Mouse (Mus musculus) CD8-positive naive resting alpha-beta T cell, adult 2 months (primary cell): ENCODE measurements around the gene Atp1a2.
"Not testable (repeated sequence)": the region's sequence is repeated elsewhere in the genome, so short reads cannot be mapped to it uniquely, and the experiment has no call there.

ENCODE experiments used
- DNase-seq, 2 experiments: peaks; one replicate each; pipeline ENCODE4 v3.0.0; 2022; ENCODE audit warnings: low read depth in 2 of 2, low spot score in 2 of 2

The Atp1a2 gene

DNA sequence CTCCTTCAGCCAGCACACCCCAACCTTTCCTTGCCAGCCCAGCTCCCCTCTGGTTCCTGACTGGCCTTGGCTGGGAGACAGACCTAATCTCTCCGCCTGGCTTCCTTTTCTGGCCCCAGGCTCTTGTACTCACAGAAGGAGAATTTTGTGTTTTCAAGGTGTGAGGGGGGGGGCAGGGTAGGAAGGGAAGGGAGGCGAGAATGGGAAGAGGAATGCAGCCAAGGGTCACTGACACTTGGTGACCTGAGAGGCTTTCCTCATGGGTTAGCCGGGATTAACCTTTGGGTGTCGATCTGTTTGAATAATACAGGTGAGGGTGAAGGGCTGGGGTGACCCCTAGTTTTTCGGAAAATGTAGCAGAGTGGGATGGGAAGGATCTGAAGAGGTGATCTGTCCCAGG is 23.7 kb downstream of the Atp1a2 start:
- DNase-seq: no peak

DNA sequence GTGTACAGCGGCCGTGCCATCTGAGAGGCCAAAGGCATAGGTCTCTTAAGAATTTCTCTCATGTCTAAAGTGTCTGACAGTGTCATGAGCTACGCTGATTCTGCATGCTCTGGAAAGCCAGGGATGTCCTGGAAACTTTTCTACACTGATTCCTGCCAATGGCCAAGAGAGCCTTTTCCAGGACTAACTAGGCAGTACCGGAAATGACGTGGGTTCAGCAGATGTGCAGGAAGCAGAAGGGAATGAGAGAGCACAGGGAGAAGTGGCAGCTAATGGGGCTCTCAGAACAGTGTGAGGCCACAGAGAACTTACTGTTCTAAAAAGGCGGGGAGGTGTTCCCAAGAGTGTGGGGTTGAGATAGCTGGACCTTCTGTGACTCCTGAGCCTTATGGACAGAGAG is 24.5 kb downstream of the Atp1a2 start:
- DNase-seq: no peak

DNA sequence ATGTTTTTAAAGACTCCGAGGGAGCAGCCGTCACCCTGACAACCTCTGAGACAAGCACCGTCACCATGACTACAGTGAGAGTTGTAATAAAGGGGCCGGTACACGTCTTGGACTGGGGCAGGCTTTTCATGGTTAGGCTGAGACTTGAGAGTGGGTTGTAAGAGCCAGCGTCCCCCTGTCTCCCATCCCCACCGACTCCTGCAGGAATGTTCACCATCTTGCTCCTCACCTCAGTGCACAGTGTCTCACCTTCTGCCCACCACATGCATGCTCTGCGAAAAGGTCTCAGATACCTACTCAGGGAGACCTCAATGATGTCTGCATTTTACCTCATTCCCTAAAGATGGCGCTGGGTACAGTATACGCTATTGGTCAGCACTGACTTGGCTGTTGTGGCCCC is 26.1 kb downstream of the Atp1a2 start:
- no peak for DNase-seq

GRCm38 (mm10) chr1:172271208-172271607 is 26.7 kb downstream of the Atp1a2 start:
- no peak for DNase-seq

DNA sequence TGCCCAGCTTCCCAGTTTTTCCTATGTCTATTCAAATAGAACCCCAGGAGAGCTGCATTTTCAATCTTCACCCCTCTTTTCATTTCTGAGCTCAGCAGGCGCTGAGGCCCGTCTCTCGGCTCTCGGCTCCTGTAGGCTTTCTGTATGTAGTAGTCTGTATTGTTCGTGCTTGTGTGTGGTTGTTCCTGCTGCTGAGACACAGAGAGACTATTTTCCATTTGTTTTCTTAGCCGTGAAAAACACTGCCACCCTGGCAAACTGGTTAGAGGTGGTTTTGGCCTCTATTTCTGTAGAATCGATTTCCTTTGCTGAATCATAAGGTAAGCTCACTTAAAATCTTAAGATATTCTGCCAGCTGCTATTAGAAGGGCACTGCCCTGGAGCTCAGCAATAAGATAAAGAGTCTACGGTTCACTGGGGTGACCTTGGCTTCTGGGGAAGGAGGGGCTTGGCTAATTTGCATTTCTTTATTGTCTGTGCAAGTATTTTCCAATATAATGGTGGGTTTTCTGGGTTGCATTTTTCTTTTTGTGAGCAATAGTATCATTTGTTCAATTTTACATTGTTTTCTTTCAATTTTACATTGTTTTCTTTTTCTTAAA is 36.3 kb downstream of the Atp1a2 start, which contains the start of gene Igsf8:
Gene Igsf8, plus strand, starts transcription at position 165 of the 602 bp plus-strand sequence.
- DNase-seq: no peak

GRCm38 (mm10) chr1:172258314-172258713 is 39.5 kb downstream of the Atp1a2 start, which contains the start of gene Atp1a4:
Gene Atp1a4 (minus strand): TSS chr1:172258414.
- no peak for DNase-seq

DNA sequence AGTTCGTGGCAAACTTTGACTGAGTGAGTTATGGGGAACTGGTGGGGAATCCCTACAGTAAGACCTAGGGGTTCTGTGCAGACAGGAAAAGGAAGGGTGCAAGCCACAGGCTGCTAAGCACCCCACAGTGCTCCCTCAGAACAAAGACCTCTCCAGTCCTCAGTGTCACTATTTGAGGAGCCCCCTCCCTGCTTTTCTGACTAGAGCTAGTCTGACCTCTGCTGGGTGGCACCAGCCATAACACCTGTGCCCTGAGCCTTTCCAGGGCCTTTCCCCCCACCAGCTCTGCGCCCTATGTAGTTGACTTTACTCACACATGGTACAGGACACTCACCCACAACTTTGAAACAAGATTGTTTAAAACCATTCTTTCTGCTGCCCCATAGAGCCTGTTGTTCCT is 50.2 kb downstream of the Atp1a2 start:
- peak in 1 of 2 experiments; percentile 24 for DNase-seq

DNA sequence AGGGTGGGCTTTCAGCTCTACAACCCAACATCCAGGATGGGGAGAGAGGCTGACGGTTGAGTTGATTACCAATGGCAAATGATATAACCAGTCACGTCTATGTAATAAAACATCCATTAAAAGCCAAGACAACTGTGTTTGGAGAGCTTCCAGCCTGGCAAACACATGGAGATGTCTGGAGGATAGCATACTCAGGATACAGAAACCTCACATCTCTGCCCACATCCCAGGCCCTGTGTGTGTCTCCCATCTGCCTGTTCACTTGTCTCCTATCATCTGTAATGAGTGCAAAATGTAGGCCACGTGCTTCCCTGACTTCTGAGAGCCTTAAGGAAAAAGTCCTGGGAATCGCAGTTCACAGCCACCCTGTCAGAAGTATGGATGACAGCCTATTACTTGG is 50.6 kb downstream of the Atp1a2 start:
- DNase-seq: no peak

DNA sequence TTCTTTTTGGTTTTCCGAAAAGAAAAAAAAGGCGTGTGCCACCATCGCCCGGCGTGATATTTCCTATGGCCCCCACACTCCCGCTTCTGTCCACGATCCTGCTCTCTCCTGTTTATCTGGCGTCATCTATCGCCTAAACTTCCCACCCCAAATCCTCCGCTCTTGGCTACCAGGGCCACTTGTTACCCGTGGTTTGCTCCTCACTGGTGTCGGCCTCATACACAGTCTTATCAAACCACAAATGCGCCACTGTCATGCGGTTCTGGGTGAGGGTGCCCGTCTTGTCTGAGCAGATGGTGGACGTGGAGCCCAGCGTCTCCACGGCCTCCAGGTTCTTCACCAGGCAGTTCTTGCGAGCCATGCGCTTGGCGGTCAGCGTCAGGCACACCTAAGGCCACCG is 53.2 kb downstream of the Atp1a2 start:
- DNase-seq: not testable (repeated sequence)

DNA sequence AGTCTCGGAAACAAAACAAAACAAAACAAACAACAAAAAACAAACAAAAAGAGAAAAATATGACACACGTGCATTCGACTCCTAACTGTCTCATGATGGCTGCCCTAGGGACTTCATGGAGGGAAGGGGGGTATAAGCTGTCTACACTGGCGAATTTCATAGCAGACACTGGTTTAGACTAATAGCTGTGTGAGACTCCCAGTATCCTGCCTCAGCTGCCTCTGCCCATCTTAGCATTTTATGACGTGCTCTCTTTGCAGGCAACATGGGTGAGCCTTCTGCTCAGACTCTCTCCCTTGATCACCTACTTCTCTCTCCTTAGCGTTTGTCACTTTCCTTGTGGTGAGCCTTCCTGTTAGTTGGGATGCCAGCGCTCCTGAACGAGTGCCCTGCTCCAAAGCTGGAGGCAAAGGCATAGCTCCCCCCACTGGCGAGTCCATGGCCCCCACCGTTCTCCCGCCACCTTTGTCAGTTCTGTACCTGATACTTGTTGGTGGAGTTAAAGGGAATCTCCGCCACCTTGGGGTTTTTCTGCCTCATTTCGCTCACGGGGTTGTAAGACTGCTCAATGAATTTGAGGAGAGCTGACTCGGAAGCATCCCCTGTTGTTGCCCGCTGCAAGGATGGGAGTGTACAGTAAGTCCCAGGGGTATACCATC is 54.2 kb downstream of the Atp1a2 start:
- no peak for DNase-seq

- DNase-seq: no peak
Measured at GRCm38 (mm10) chr1:172242401-172242800, 55.5 kb downstream of the Atp1a2 start.

- no peak for DNase-seq
Measured at GRCm38 (mm10) chr1:172240945-172241708, 56.7 kb downstream of the Atp1a2 start.

DNA sequence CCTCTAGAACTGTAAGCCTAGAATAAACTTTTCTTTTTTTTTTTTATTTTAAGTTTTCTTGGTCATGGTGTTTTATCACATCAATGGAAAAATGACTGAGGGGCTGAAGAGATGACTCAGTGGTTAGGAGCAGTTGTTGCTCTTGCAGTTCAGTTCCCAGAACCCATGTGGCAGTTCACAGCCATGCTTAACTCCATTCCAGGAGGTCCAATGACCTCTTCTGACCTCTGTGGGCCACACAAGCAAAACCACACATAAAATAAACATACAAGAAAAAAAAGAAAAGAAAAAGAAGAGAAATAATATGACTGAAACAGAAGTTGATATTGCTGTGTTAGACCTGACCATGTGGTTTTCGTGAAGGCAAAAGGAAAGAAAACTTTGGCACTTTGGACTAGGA is 68.6 kb downstream of the Atp1a2 start:
- no peak for DNase-seq

GRCm38 (mm10) chr1:172228209-172228608 is 69.7 kb downstream of the Atp1a2 start:
- DNase-seq: no peak
